Mouse (Mus musculus): Measurements from ENCODE around the gene Glod4. TPM values are rescaled to one million over a fixed set of nuclear protein-coding genes. Genes with fewer than 3 reads are reported as not detected.
"Not testable (repeated sequence)": the region's sequence is repeated elsewhere in the genome, so short reads cannot be mapped to it uniquely, and the experiment has no call there.

Gene Glod4
- polyA plus RNA-seq, 1 experiment: not detected

GRCm38 (mm10) chr11:76217390-76217800 lies 26.1 kb downstream of the Glod4 start, which contains the start of the genes Dbil5 and Gemin4:
Dbil5 (plus strand) TSS chr11:76217608.
Gemin4 (minus strand) TSS chr11:76217664.
- Histone ChIP-seq H3K4me3 (ENCODE audit: insufficient read depth, low read depth, low read length) (peak within 1 kb of the TSS; percentile 76), H3K27ac (ENCODE audit: insufficient read depth, low read depth, low read length) (peak within 1 kb of the TSS; percentile 38), H3K4me1 (ENCODE audit: control insufficient read depth, insufficient read depth, low read length) (0 out of 2 replicates have a peak, but pooled peaks cover 2% of the 10 kb centered on the region)
- TF ChIP-seq POLR2A (IDR thresholded peaks at IDR 0.05; ENCODE audit: insufficient read depth, low read depth, low read length) (peak; percentile 86), CTCF (IDR thresholded peaks at IDR 0.05; ENCODE audit: insufficient read depth, low read depth, low read length) (peak; percentile 95)
- WGBS: under 1% methylated on average over 35 of the region's 35 CpGs

- WGBS: under 1% methylated on average over 33 of the region's 33 CpGs
- Histone ChIP-seq H3K27ac (ENCODE audit: insufficient read depth, low read depth, low read length) (peak overlapping the region; percentile 38), H3K4me3 (ENCODE audit: insufficient read depth, low read depth, low read length) (peak overlapping the region; percentile 76), H3K4me1 (ENCODE audit: control insufficient read depth, insufficient read depth, low read length) (0 out of 2 replicates have a peak, but pooled peaks cover 2% of the 10 kb centered on the region)
- TF ChIP-seq POLR2A (IDR thresholded peaks at IDR 0.05; ENCODE audit: insufficient read depth, low read depth, low read length) (no peak), CTCF (IDR thresholded peaks at IDR 0.05; ENCODE audit: insufficient read depth, low read depth, low read length) (no peak)
Measured at GRCm38 (mm10) chr11:76216681-76217389, 26.7 kb downstream of the Glod4 start.

GRCm38 (mm10) chr11:76216049-76216540 lies 27.4 kb downstream of the Glod4 start:
- H3K4me3 ChIP-seq (ENCODE audit: insufficient read depth, low read depth, low read length): no peak overlapping the region
- WGBS: 95% methylated on average over 5 of the region's 5 CpGs

GRCm38 (mm10) chr11:76215011-76215410 lies 28.5 kb downstream of the Glod4 start:
- 0 out of 2 replicates have a peak, but pooled peaks cover 2% of the 10 kb centered on the region for H3K4me1 ChIP-seq (ENCODE audit: control insufficient read depth, insufficient read depth, low read length)
- TF ChIP-seq CTCF (IDR thresholded peaks at IDR 0.05; ENCODE audit: insufficient read depth, low read depth, low read length) (no peak), POLR2A (IDR thresholded peaks at IDR 0.05; ENCODE audit: insufficient read depth, low read depth, low read length) (no peak)
- no peak overlapping the region for H3K27ac ChIP-seq (ENCODE audit: insufficient read depth, low read depth, low read length)
- 96% methylated on average over 2 of the region's 2 CpGs for whole genome bisulfite sequencing
- H3K4me3 ChIP-seq (ENCODE audit: insufficient read depth, low read depth, low read length): no peak overlapping the region

More at GRCm38 (mm10) chr11:76216049-76216540, 27.4 kb downstream of the Glod4 start:
- TF ChIP-seq CTCF (IDR thresholded peaks at IDR 0.05; ENCODE audit: insufficient read depth, low read depth, low read length): no peak
- no peak for TF ChIP-seq POLR2A (IDR thresholded peaks at IDR 0.05; ENCODE audit: insufficient read depth, low read depth, low read length)
- Histone ChIP-seq H3K4me1 (ENCODE audit: control insufficient read depth, insufficient read depth, low read length) (0 out of 2 replicates have a peak, but pooled peaks cover 2% of the 10 kb centered on the region), H3K27ac (ENCODE audit: insufficient read depth, low read depth, low read length) (no peak overlapping the region)

- Histone ChIP-seq H3K27ac (ENCODE audit: insufficient read depth, low read depth, low read length) (no peak overlapping the region), H3K4me1 (ENCODE audit: control insufficient read depth, insufficient read depth, low read length) (0 out of 2 replicates have a peak, but pooled peaks cover 2% of the 10 kb centered on the region), H3K4me3 (ENCODE audit: insufficient read depth, low read depth, low read length) (no peak overlapping the region)
- WGBS: 51% methylated on average over 5 of the region's 5 CpGs
- TF ChIP-seq POLR2A (IDR thresholded peaks at IDR 0.05; ENCODE audit: insufficient read depth, low read depth, low read length): no peak
- no peak for TF ChIP-seq CTCF (IDR thresholded peaks at IDR 0.05; ENCODE audit: insufficient read depth, low read depth, low read length)
Measured at GRCm38 (mm10) chr11:76213841-76214240, 29.7 kb downstream of the Glod4 start.

GRCm38 (mm10) chr11:76211595-76211994 lies 31.9 kb downstream of the Glod4 start:
- not testable (repeated sequence) for H3K27ac ChIP-seq (ENCODE audit: insufficient read depth, low read depth, low read length); H3K4me1 ChIP-seq (ENCODE audit: control insufficient read depth, insufficient read depth, low read length); H3K4me3 ChIP-seq (ENCODE audit: insufficient read depth, low read depth, low read length)
- 76% methylated on average over 5 of the region's 6 CpGs for WGBS

GRCm38 (mm10) chr11:76210228-76210985 lies 33.1 kb downstream of the Glod4 start:
- Histone ChIP-seq H3K4me1 (ENCODE audit: control insufficient read depth, insufficient read depth, low read length) (no peaks in the 10 kb centered on the region), H3K27ac (ENCODE audit: insufficient read depth, low read depth, low read length) (no peak overlapping the region), H3K4me3 (ENCODE audit: insufficient read depth, low read depth, low read length) (no peak overlapping the region)
- 76% methylated on average over 13 of the region's 13 CpGs for WGBS
- TF ChIP-seq POLR2A (IDR thresholded peaks at IDR 0.05; ENCODE audit: insufficient read depth, low read depth, low read length): no peak
- no peak for TF ChIP-seq CTCF (IDR thresholded peaks at IDR 0.05; ENCODE audit: insufficient read depth, low read depth, low read length)

GRCm38 (mm10) chr11:76206793-76207192 lies 36.7 kb downstream of the Glod4 start:
- 84% methylated on average over 5 of the region's 5 CpGs for WGBS
- peaks cover 2% of the 10 kb centered on the region; the same call in 1 of the 2 replicates for H3K4me1 ChIP-seq (ENCODE audit: control insufficient read depth, insufficient read depth, low read length)
- H3K4me3 ChIP-seq (ENCODE audit: insufficient read depth, low read depth, low read length): no peak overlapping the region
- H3K27ac ChIP-seq (ENCODE audit: insufficient read depth, low read depth, low read length): no peak overlapping the region
- TF ChIP-seq CTCF (IDR thresholded peaks at IDR 0.05; ENCODE audit: insufficient read depth, low read depth, low read length) (no peak), POLR2A (IDR thresholded peaks at IDR 0.05; ENCODE audit: insufficient read depth, low read depth, low read length) (no peak)

Measured in olfactory bulb, adult 2 months (tissue).